8 mouse cellular contexts compared by ENCODE assay signal in the genomic region with DNA sequence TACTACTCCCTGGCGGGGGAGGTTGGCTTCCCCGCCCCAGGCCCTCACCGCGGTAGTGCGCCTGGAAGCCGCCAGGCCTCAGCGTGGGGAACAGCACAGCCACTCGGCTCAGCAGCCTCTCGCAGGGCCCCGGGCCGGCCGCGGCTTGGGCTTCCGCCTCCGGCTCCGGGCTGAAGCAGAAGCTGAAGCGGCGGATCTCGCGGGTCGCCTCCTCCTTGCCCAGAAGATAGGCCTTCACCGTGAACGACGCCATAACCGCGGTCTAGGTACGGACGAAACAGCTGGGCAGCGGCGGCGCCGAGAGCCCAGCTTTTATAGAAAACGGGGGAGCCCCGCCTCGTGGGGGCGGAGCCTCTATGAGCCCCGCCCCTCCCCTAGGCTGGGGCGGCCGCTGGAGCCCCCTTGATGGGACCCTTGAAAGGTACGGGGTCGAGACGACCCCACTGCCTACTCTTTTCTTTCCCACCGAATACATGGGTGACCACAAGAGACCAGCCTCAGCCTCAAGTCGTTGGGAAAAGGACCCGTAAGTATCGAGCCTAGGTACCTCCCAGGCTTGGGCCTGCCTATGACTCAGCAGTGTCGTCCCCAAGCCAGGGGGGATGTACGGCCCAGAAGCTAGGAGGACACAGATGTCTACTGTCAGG. TPM values are rescaled to one million over a fixed set of nuclear protein-coding genes. Genes with fewer than 3 reads are reported as not detected.
A peak's percentile ranks its signal among the peaks of the same experiment; 100 is the strongest.
DNase-seq lines count a peak whose midpoint lies in the region; ATAC-seq and TF ChIP-seq lines count a peak whose summit lies in the region.

TSS of gene Sqstm1 (minus strand) at position 323 of the 647 bp plus-strand sequence.
TSS of gene Mgat4b (plus strand) at position 386 of the 647 bp plus-strand sequence.

- no peak; the same call in 1 of the 2 replicates for TF ChIP-seq CTCF in intestine, postnatal 0 days (IDR thresholded peaks at IDR 0.05; ENCODE audit: low read depth)

- no peaks in the 10 kb centered on the region for H3K9me3 ChIP-seq in embryonic facial prominence, embryonic 11.5 days (replicated peaks; ENCODE audit: control insufficient read depth, low read length)
- H3K9me3 ChIP-seq in intestine, postnatal 0 days (ENCODE audit: control insufficient read depth), result no peaks in the 10 kb centered on the region
- no peaks in the 10 kb centered on the region for H3K9me3 ChIP-seq in limb, embryonic 10.5 days (replicated peaks)
- no peaks in the 10 kb centered on the region for H3K9me3 ChIP-seq in midbrain, embryonic 11.5 days (ENCODE audit: control insufficient read depth, low read length)

- H3K9ac ChIP-seq in embryonic facial prominence, embryonic 11.5 days (replicated peaks; ENCODE audit: low read length), result peak within 1 kb of the TSS; percentile 87
- peak within 1 kb of the TSS; percentile 98 for H3K9ac ChIP-seq in intestine, postnatal 0 days (ENCODE audit: low read depth, low read length)
- peak within 1 kb of the TSS; percentile 71 for H3K9ac ChIP-seq in midbrain, embryonic 11.5 days (ENCODE audit: low read length)

- DNase-seq in layer of hippocampus, adult 11-12 months (ENCODE audit: low spot score), result peak; percentile 86
- no peak for DNase-seq in layer of hippocampus, adult 9-10 months (ENCODE audit: low spot score)
- DNase-seq in embryonic facial prominence, embryonic 11.5 days (ENCODE audit: low spot score), result peak; percentile 89
- peak; percentile 90 for DNase-seq in limb, embryonic 10.5 days (ENCODE audit: low spot score)
- DNase-seq in midbrain, embryonic 11.5 days (ENCODE audit: low spot score, missing footprints), result peak; percentile 99
- peak; percentile 78 for DNase-seq in right cerebral cortex, postnatal 4 days

- peak within 1 kb of the TSS; percentile 82 for H3K27ac ChIP-seq in embryonic facial prominence, embryonic 11.5 days (replicated peaks; ENCODE audit: low read depth, low read length)
- peak within 1 kb of the TSS; percentile 100 for H3K27ac ChIP-seq in intestine, postnatal 0 days (ENCODE audit: low read depth, low read length)
- H3K27ac ChIP-seq in limb, embryonic 10.5 days, result peak within 1 kb of the TSS; percentile 94
- H3K27ac ChIP-seq in midbrain, embryonic 11.5 days (ENCODE audit: low read depth, low read length), result peak within 1 kb of the TSS; percentile 71

- H3K4me2 ChIP-seq in embryonic facial prominence, embryonic 11.5 days (ENCODE audit: low read depth, low read length), result peak within 1 kb of the TSS; percentile 61
- peak within 1 kb of the TSS; percentile 67 for H3K4me2 ChIP-seq in intestine, postnatal 0 days (replicated peaks; ENCODE audit: low read depth)
- H3K4me2 ChIP-seq in midbrain, embryonic 11.5 days, result peak within 1 kb of the TSS; percentile 61

- H3K27me3 ChIP-seq in embryonic facial prominence, embryonic 11.5 days (ENCODE audit: control insufficient read depth, insufficient read depth, low read length), result no peaks in the 10 kb centered on the region
- H3K27me3 ChIP-seq in intestine, postnatal 0 days (replicated peaks; ENCODE audit: control insufficient read depth, insufficient read depth, low read length), result no peaks in the 10 kb centered on the region
- no peaks in the 10 kb centered on the region for H3K27me3 ChIP-seq in limb, embryonic 10.5 days (ENCODE audit: low read depth, poor library complexity, severe bottlenecking)
- H3K27me3 ChIP-seq in midbrain, embryonic 11.5 days (ENCODE audit: control insufficient read depth, insufficient read depth, low read length), result no peaks in the 10 kb centered on the region

- peak within 1 kb of the TSS; percentile 94 for H3K4me3 ChIP-seq in embryonic facial prominence, embryonic 11.5 days (ENCODE audit: low read depth, low read length)
- H3K4me3 ChIP-seq in intestine, postnatal 0 days (ENCODE audit: low read depth, low read length), result peak within 1 kb of the TSS; percentile 97
- peak within 1 kb of the TSS; percentile 87 for H3K4me3 ChIP-seq in limb, embryonic 10.5 days
- peak within 1 kb of the TSS; percentile 50 for H3K4me3 ChIP-seq in midbrain, embryonic 11.5 days (ENCODE audit: low read depth, low read length)

- ATAC-seq in embryonic facial prominence, embryonic 11.5 days (replicated peaks; ENCODE audit: insufficient number of reproducible peaks, low FRiP score, low TSS enrichment, low read depth), result peak; percentile 72
- peak; percentile 49 for ATAC-seq in granulocyte monocyte progenitor cell, adult 5-6 weeks (replicated peaks; ENCODE audit: poor library complexity, severe bottlenecking)
- ATAC-seq in intestine, postnatal 0 days, result peak; percentile 59
- ATAC-seq in midbrain, embryonic 11.5 days (ENCODE audit: low FRiP score), result peak; percentile 83

- H3K4me1 ChIP-seq in embryonic facial prominence, embryonic 11.5 days (ENCODE audit: control insufficient read depth, insufficient read depth, low read length), result no peaks in the 10 kb centered on the region; the same call in 1 of the 2 replicates
- peaks cover 3% of the 10 kb centered on the region; the same call in 1 of the 2 replicates for H3K4me1 ChIP-seq in intestine, postnatal 0 days (replicated peaks; ENCODE audit: control insufficient read depth, insufficient read depth, low read length)
- peaks cover 18% of the 10 kb centered on the region for H3K4me1 ChIP-seq in limb, embryonic 10.5 days
- H3K4me1 ChIP-seq in midbrain, embryonic 11.5 days (ENCODE audit: control insufficient read depth, insufficient read depth, low read length), result peaks cover 11% of the 10 kb centered on the region

- WGBS in embryonic facial prominence, embryonic 11.5 days, result 2% methylated on average over 46 of the region's 48 CpGs
- 0% methylated on average over 48 of the region's 48 CpGs for WGBS in intestine, postnatal 0 days
- under 1% methylated on average over 48 of the region's 48 CpGs for WGBS in limb, embryonic 10.5 days
- 1% methylated on average over 48 of the region's 48 CpGs for WGBS in midbrain, embryonic 11.5 days

- peaks cover 7% of the 10 kb centered on the region for H3K36me3 ChIP-seq in embryonic facial prominence, embryonic 11.5 days (replicated peaks; ENCODE audit: control insufficient read depth, insufficient read depth, low read depth, low read length)
- peaks cover 26% of the 10 kb centered on the region for H3K36me3 ChIP-seq in intestine, postnatal 0 days (ENCODE audit: control insufficient read depth, insufficient read depth)
- H3K36me3 ChIP-seq in limb, embryonic 10.5 days, result peaks cover 26% of the 10 kb centered on the region
- H3K36me3 ChIP-seq in midbrain, embryonic 11.5 days (ENCODE audit: control insufficient read depth, insufficient read depth, low read length), result peaks cover 6% of the 10 kb centered on the region; the same call in 1 of the 2 replicates

RNA-seq across cellular contexts. Expression of gene Sqstm1, which starts in this region (rescaled TPM):
- polyA plus RNA-seq in embryonic facial prominence, embryonic 11.5 days (2014; fragmentation: Nextera tagmentation; extraction: Ambion mirVana), result 135 and 142 TPM in 2 replicates
- total RNA-seq in granulocyte monocyte progenitor cell, adult 5-6 weeks (2014; fragmentation: Nextera tagmentation), result 89.7 and 92.6 TPM in 2 replicates
- 131 and 165 TPM in 2 replicates for total RNA-seq in granulocyte monocyte progenitor cell, adult 5-6 weeks (2017)
- polyA plus RNA-seq in intestine, postnatal 0 days (2015; fragmentation: Nextera tagmentation; extraction: Ambion mirVana), result 197 and 213 TPM in 2 replicates
- polyA plus RNA-seq in limb, embryonic 10.5 days (2016; fragmentation: Nextera tagmentation; extraction: Ambion mirVana), result 111 and 137 TPM in 2 replicates
- polyA plus RNA-seq in midbrain, embryonic 11.5 days (2014; fragmentation: Nextera tagmentation; extraction: Ambion mirVana), result 144 and 156 TPM in 2 replicates

RNA-seq across cellular contexts. Expression of gene Mgat4b, which starts in this region (rescaled TPM):
- polyA plus RNA-seq in embryonic facial prominence, embryonic 11.5 days (2014; fragmentation: Nextera tagmentation; extraction: Ambion mirVana), result 19.5 and 21.1 TPM in 2 replicates
- 22.7 and 23.9 TPM in 2 replicates for total RNA-seq in granulocyte monocyte progenitor cell, adult 5-6 weeks (2014; fragmentation: Nextera tagmentation)
- 11.5 and 14.6 TPM in 2 replicates for total RNA-seq in granulocyte monocyte progenitor cell, adult 5-6 weeks (2017)
- polyA plus RNA-seq in intestine, postnatal 0 days (2015; fragmentation: Nextera tagmentation; extraction: Ambion mirVana), result 33.2 and 35.0 TPM in 2 replicates
- polyA plus RNA-seq in limb, embryonic 10.5 days (2016; fragmentation: Nextera tagmentation; extraction: Ambion mirVana), result 27.7 and 28.6 TPM in 2 replicates
- polyA plus RNA-seq in midbrain, embryonic 11.5 days (2014; fragmentation: Nextera tagmentation; extraction: Ambion mirVana), result 13.4 and 18.7 TPM in 2 replicates
